In the genomic region with DNA sequence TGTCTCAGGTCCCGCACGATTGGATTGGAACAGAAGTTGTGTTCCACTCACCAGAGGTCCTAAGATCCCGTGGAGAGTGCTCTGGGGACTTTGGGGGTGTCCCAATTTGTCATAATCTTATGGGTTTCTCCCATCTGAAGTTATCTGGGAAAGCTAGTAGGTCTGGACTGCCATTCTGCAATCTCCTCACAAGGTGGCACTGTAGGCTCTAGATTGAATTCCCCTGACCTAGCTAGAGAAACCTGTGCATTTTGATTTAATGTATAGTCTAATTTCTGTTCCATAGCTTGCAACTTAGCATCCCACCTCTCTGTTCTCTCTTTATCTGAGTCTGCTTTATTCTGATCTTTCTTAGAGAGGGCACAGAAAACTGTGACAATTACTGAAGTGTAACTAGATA, we compare ENCODE assay signal across 8 mouse cellular contexts. TPM values are rescaled to one million over a fixed set of nuclear protein-coding genes. Genes with fewer than 3 reads are reported as not detected.
DNase-seq lines count a peak whose midpoint lies in the region; ATAC-seq and TF ChIP-seq lines count a peak whose summit lies in the region.

No protein-coding gene starts in this region.

- H3K9me3 ChIP-seq in heart, embryonic 10.5 days, result no peaks in the 10 kb centered on the region
- no peaks in the 10 kb centered on the region for H3K9me3 ChIP-seq in MEL (replicated peaks; ENCODE audit: insufficient read depth, low read length)
- no peaks in the 10 kb centered on the region for H3K9me3 ChIP-seq in stomach, postnatal 0 days (ENCODE audit: control insufficient read depth, low read length)
- H3K9me3 ChIP-seq in forebrain, embryonic 11.5 days (ENCODE audit: control insufficient read depth, low read length), result no peaks in the 10 kb centered on the region

- peak; percentile 17 to 33 for DNase-seq in heart, postnatal 10 days
- DNase-seq in heart, embryonic 10.5 days (ENCODE audit: low spot score), result no peak
- peak; percentile 44 to 45 for DNase-seq in B cell, adult 2 months
- DNase-seq in MEL (ENCODE audit: low read depth, low spot score), result peak; percentile 57
- DNase-seq in lung, adult 2 months, result peak; percentile 2
- DNase-seq in stomach, postnatal 0 days (ENCODE audit: low spot score), result peak; percentile 19
- DNase-seq in forebrain, embryonic 11.5 days (ENCODE audit: low spot score), result no peak

- intact Hi-C loops in heart, postnatal 10 days (cut with DNase I), result loop anchor here (1.0 kb wide), 1 partner anchor 105 kb away; no protein-coding TSS in a partner anchor

- H3K27ac ChIP-seq in heart, embryonic 10.5 days, result no peak overlapping the region
- no peak overlapping the region for H3K27ac ChIP-seq in MEL (ENCODE audit: control insufficient read depth, low read depth, low read length)
- H3K27ac ChIP-seq in stomach, postnatal 0 days (replicated peaks), result no peak overlapping the region
- H3K27ac ChIP-seq in forebrain, embryonic 11.5 days (ENCODE audit: low read depth, low read length), result no peak overlapping the region

- peak; percentile 84 for TF ChIP-seq RAD21 in MEL (IDR thresholded peaks at IDR 0.05; ENCODE audit: low read depth, low read length)

- H3K4me1 ChIP-seq in heart, embryonic 10.5 days, result no peaks in the 10 kb centered on the region
- no peaks in the 10 kb centered on the region for H3K4me1 ChIP-seq in MEL (ENCODE audit: control insufficient read depth in 1 of 2, insufficient read depth in 2 of 2, low read length in 2 of 2)
- no peaks in the 10 kb centered on the region for H3K4me1 ChIP-seq in lung, adult 2 months (ENCODE audit: control insufficient read depth, insufficient read depth, low read length)
- no peaks in the 10 kb centered on the region for H3K4me1 ChIP-seq in stomach, postnatal 0 days (replicated peaks; ENCODE audit: control insufficient read depth, insufficient read depth)
- H3K4me1 ChIP-seq in forebrain, embryonic 11.5 days (replicated peaks; ENCODE audit: control insufficient read depth, insufficient read depth, low read length), result no peaks in the 10 kb centered on the region

- ATAC-seq in erythroblast, adult 5-6 weeks (replicated peaks; ENCODE audit: low FRiP score, poor library complexity, severe bottlenecking), result peak; percentile 88
- ATAC-seq in stomach, postnatal 0 days (ENCODE audit: low FRiP score, low TSS enrichment), result no peak
- no peak for ATAC-seq in forebrain, embryonic 11.5 days (replicated peaks; ENCODE audit: low FRiP score)

- H3K27me3 ChIP-seq in heart, embryonic 10.5 days (ENCODE audit: insufficient read depth, poor library complexity, severe bottlenecking), result no peaks in the 10 kb centered on the region
- no peaks in the 10 kb centered on the region for H3K27me3 ChIP-seq in MEL (ENCODE audit: control insufficient read depth in 1 of 2, insufficient read depth in 2 of 2, low read length in 2 of 2)
- no peaks in the 10 kb centered on the region for H3K27me3 ChIP-seq in stomach, postnatal 0 days (ENCODE audit: control insufficient read depth, insufficient read depth, low read length)
- no peaks in the 10 kb centered on the region for H3K27me3 ChIP-seq in forebrain, embryonic 11.5 days (ENCODE audit: control insufficient read depth, insufficient read depth, low read length)

- H3K79me2 ChIP-seq in MEL (ENCODE audit: control insufficient read depth, insufficient read depth, low read length, poor library complexity), result no peaks in the 10 kb centered on the region

- H3K36me3 ChIP-seq in heart, embryonic 10.5 days, result no peaks in the 10 kb centered on the region
- H3K36me3 ChIP-seq in MEL (ENCODE audit: control insufficient read depth in 1 of 2, insufficient read depth in 2 of 2, low read length in 2 of 2), result no peaks in the 10 kb centered on the region
- no peaks in the 10 kb centered on the region for H3K36me3 ChIP-seq in stomach, postnatal 0 days (ENCODE audit: control insufficient read depth, insufficient read depth, low read length)
- H3K36me3 ChIP-seq in forebrain, embryonic 11.5 days (ENCODE audit: control insufficient read depth, insufficient read depth, low read length), result no peaks in the 10 kb centered on the region

- TF ChIP-seq CTCF in MEL (IDR thresholded peaks at IDR 0.05 in 2 of 3, conservative IDR thresholded peaks at IDR 0.05 in 1 of 3; ENCODE audit: control insufficient read depth in 1 of 3, insufficient read depth in 1 of 3, low read depth in 2 of 3, low read length in 3 of 3, poor library complexity in 1 of 3, severe bottlenecking in 1 of 3), result peak; percentile 54 to 87 (median 58)
- peak; percentile 27; the same call in 1 of the 2 replicates for TF ChIP-seq CTCF in lung, adult 2 months (IDR thresholded peaks at IDR 0.05; ENCODE audit: insufficient read depth, low read length)
- peak; percentile 79 for TF ChIP-seq CTCF in stomach, postnatal 0 days (IDR thresholded peaks at IDR 0.05; ENCODE audit: low read depth)

- WGBS in heart, embryonic 10.5 days, result 54% methylated on average over 3 of the region's 3 CpGs
- WGBS in lung, adult 2 months, result 41% methylated on average over 3 of the region's 3 CpGs
- 50% methylated on average over 3 of the region's 3 CpGs for WGBS in stomach, postnatal 0 days
- WGBS in forebrain, embryonic 11.5 days, result 58% methylated on average over 3 of the region's 3 CpGs

- H3K4me3 ChIP-seq in heart, embryonic 10.5 days, result no peak overlapping the region
- H3K4me3 ChIP-seq in MEL (ENCODE audit: control insufficient read depth in 1 of 2, insufficient read depth in 1 of 2, low read depth in 2 of 2, low read length in 2 of 2), result no peak overlapping the region
- no peak overlapping the region for H3K4me3 ChIP-seq in lung, adult 2 months (replicated peaks; ENCODE audit: extremely low read depth, low read depth, low read length)
- H3K4me3 ChIP-seq in stomach, postnatal 0 days (ENCODE audit: low read depth, low read length), result no peak overlapping the region
- H3K4me3 ChIP-seq in forebrain, embryonic 11.5 days (ENCODE audit: low read depth, low read length), result no peak overlapping the region

- TF ChIP-seq POLR2A in MEL (IDR thresholded peaks at IDR 0.05; ENCODE audit: control insufficient read depth in 1 of 2, insufficient read depth in 1 of 2, low read depth in 1 of 2, low read length in 2 of 2, poor library complexity in 1 of 2), result no peak
- no peak for TF ChIP-seq POLR2A in lung, adult 2 months (IDR thresholded peaks at IDR 0.05; ENCODE audit: borderline replicate concordance, extremely low read depth, low read depth, low read length)

- TF ChIP-seq EP300 in MEL (IDR thresholded peaks at IDR 0.05; ENCODE audit: low read depth in 1 of 2, low read length in 2 of 2), result no peak
- TF ChIP-seq EP300 in stomach, postnatal 0 days (optimal IDR thresholded peaks at IDR 0.05), result no peak

- H3K4me2 ChIP-seq in stomach, postnatal 0 days (replicated peaks; ENCODE audit: low read depth), result no peak overlapping the region
- H3K4me2 ChIP-seq in forebrain, embryonic 11.5 days (ENCODE audit: low read depth, low read length, severe bottlenecking), result no peak overlapping the region

- no peak overlapping the region for H3K9ac ChIP-seq in MEL (ENCODE audit: control insufficient read depth, low read depth, low read length, poor library complexity, severe bottlenecking)
- H3K9ac ChIP-seq in stomach, postnatal 0 days (ENCODE audit: low read length), result no peak overlapping the region
- H3K9ac ChIP-seq in forebrain, embryonic 11.5 days (ENCODE audit: low read length), result no peak overlapping the region

TF ChIP-seq in MEL, 35 proteins besides CTCF, POLR2A, EP300 and RAD21:
- TF ChIP-seq RCOR1 (IDR thresholded peaks at IDR 0.05; ENCODE audit: low read depth, low read length), result no peak
- TF ChIP-seq POLR2AphosphoS5 (IDR thresholded peaks at IDR 0.05; ENCODE audit: borderline replicate concordance, low read depth, low read length), result no peak
- peak; percentile 79 for TF ChIP-seq ZC3H11A (IDR thresholded peaks at IDR 0.05; ENCODE audit: low read depth, low read length)
- no peak for TF ChIP-seq USF1 (IDR thresholded peaks at IDR 0.05; ENCODE audit: low read depth, low read length)
- TF ChIP-seq SMC3 (IDR thresholded peaks at IDR 0.05; ENCODE audit: low read depth, low read length), result peak; percentile 86
- TF ChIP-seq MAX (IDR thresholded peaks at IDR 0.05; ENCODE audit: low read length), result no peak
- TF ChIP-seq ETS1 (IDR thresholded peaks at IDR 0.05; ENCODE audit: low read depth, low read length), result no peak
- no peak for TF ChIP-seq TAL1 (IDR thresholded peaks at IDR 0.05; ENCODE audit: low read length)
- TF ChIP-seq NRF1 (IDR thresholded peaks at IDR 0.05; ENCODE audit: insufficient read depth, low read depth, low read length, poor library complexity, severe bottlenecking), result no peak

RNA-seq across cellular contexts. Expression of a gene that starts 42.1 kb away (rescaled TPM):
- 10 to 100 TPM; 65.4 to 70.0 TPM for total RNA-seq in heart, postnatal 10 days (2021)
- polyA plus RNA-seq in heart, embryonic 10.5 days (2016; fragmentation: Nextera tagmentation; extraction: Ambion mirVana), result 52.1 and 61.0 TPM in 2 replicates
- total RNA-seq in MEL (2012; rRNA removed), result 34.9 and 37.7 TPM in 2 replicates
- polyA plus RNA-seq in MEL (2012; ENCODE audit: insufficient read depth in 1 of 2, insufficient read length in 2 of 2, low read depth in 1 of 2, low replicate concordance in 2 of 2, missing spikeins in 1 of 2), result 10 to 100 TPM in 1 of 2 experiments, not detected in 1; 43.1 TPM
- total RNA-seq in erythroblast, adult 5-6 weeks (2015; ENCODE audit: low replicate concordance), result 29.6 and 55.2 TPM in 2 replicates
- total RNA-seq in erythroblast, adult 5-6 weeks (2017; ENCODE audit: low replicate concordance), result 28.6 and 44.2 TPM in 2 replicates
- polyA plus RNA-seq in lung, adult 2 months (2012; rRNA removed), result 17.3 and 24.1 TPM in 2 replicates
- polyA plus RNA-seq in stomach, postnatal 0 days (2015; fragmentation: Nextera tagmentation; extraction: Ambion mirVana), result 59.5 and 59.6 TPM in 2 replicates
- 88.1 and 91.2 TPM in 2 replicates for polyA plus RNA-seq in forebrain, embryonic 11.5 days (2014; fragmentation: Nextera tagmentation; extraction: Ambion mirVana)

Comparison
In these comparisons a context has a peak if more than half of its experiments do, and no peak if none do; other contexts are left out.
1. DNase-seq: peak in heart, postnatal 10 days (2 of 2), B cell, adult 2 months (2 of 2), MEL (single experiment), lung, adult 2 months (single experiment) and stomach, postnatal 0 days (single experiment); none in heart, embryonic 10.5 days (single experiment) and forebrain, embryonic 11.5 days (single experiment).
2. CTCF ChIP-seq: peak in every context shown above with its lines; median percentile 79 in stomach, postnatal 0 days; 58 in MEL; 27 in lung, adult 2 months.